Mouse (Mus musculus): ENCODE results near the gene Cyp2d22.

Gene Cyp2d22

GRCm38 (mm10) chr15:82353745-82354113, 26.3 kb downstream of the Cyp2d22 start:
- CTCF ChIA-PET = interaction anchor here (0.6 to 2.4 kb wide), 18 partner anchors 8 to 682 kb away, joined by 3 to 16 read pairs (median 4); partner anchors contain the start of genes Naga (in 2 of the 4), Pheta2 (in 2 of the 4), Smdt1 (in 2 of the 4) and Tcf20 (in 1 of the 4)
- POLR2A ChIA-PET = interaction anchor here in 3 of 4 experiments (0.5 to 3.9 kb wide), 32 partner anchors 8 to 796 kb away, joined by 3 to 43 read pairs (median 4); partner anchors contain the start of genes Naga (in 2 of the 3), Pheta2 (in 2 of the 3), Poldip3 (in 2 of the 3) and Smdt1 (in 2 of the 3)

- ChIA-PET POLR2A (interaction anchor here in 3 of 4 experiments (0.6 to 3.9 kb wide), 28 partner anchors 7 to 797 kb away, joined by 3 to 43 read pairs (median 4); partner anchors contain the start of genes Naga (in 2 of the 3), Pheta2 (in 2 of the 3), Poldip3 (in 2 of the 3) and Smdt1 (in 2 of the 3)), CTCF (interaction anchor here in 3 of 4 experiments (0.6 to 2.4 kb wide), 16 partner anchors 8 to 682 kb away, joined by 3 to 16 read pairs (median 4); partner anchors contain the start of genes Naga (in 2 of the 3), Pheta2 (in 2 of the 3), Smdt1 (in 2 of the 3) and Wbp2nl (in 1 of the 3))
Measured at GRCm38 (mm10) chr15:82353078-82353744, 26.8 kb downstream of the Cyp2d22 start.

- ChIA-PET POLR2A (interaction anchor here (0.6 to 6.4 kb wide), 6 partner anchors 11 to 700 kb away, joined by 3 to 34 read pairs (median 4); partner anchors contain the start of genes Naga (in 2 of the 4), Pheta2 (in 2 of the 4), Smdt1 (in 2 of the 4) and Wbp2nl (in 1 of the 4)), CTCF (no interaction called here)
Measured at GRCm38 (mm10) chr15:82351480-82351879, 28.6 kb downstream of the Cyp2d22 start.

- CTCF ChIA-PET = no interaction called here
- POLR2A ChIA-PET = interaction anchor here in 3 of 4 experiments (0.5 to 6.4 kb wide), 10 partner anchors 8 to 229 kb away, joined by 3 to 34 read pairs (median 3); partner anchors contain the start of genes Naga (in 2 of the 3), Pheta2 (in 2 of the 3) and Smdt1 (in 2 of the 3)
Measured at GRCm38 (mm10) chr15:82350349-82350748, 29.7 kb downstream of the Cyp2d22 start.

GRCm38 (mm10) chr15:82348999-82349341, 31.1 kb downstream of the Cyp2d22 start:
- ChIA-PET CTCF (no interaction called here), POLR2A (interaction anchor here in 3 of 4 experiments (0.6 to 6.4 kb wide), 5 partner anchors 10 to 480 kb away, joined by 3 to 34 read pairs (median 9); partner anchors contain the start of genes Naga (in 3 of the 3), Pheta2 (in 3 of the 3) and Smdt1 (in 3 of the 3))

GRCm38 (mm10) chr15:82348258-82348998, 31.6 kb downstream of the Cyp2d22 start:
- ChIA-PET POLR2A (interaction anchor here in 2 of 4 experiments (0.5 to 6.4 kb wide), 4 partner anchors 9 to 10 kb away, joined by 3 to 34 read pairs (median 8); partner anchors contain the start of genes Naga (in 2 of the 2), Pheta2 (in 2 of the 2) and Smdt1 (in 2 of the 2)), CTCF (interaction anchor here in 1 of 4 experiments (0.6 kb wide), 1 partner anchor 75 kb away, joined by 3 read pairs; no protein-coding TSS in a partner anchor)

- POLR2A ChIA-PET = interaction anchor here in 3 of 4 experiments (0.5 to 6.4 kb wide), 10 partner anchors 7 to 696 kb away, joined by 3 to 34 read pairs (median 6); partner anchors contain the start of genes Naga (in 2 of the 3), Pheta2 (in 2 of the 3), Smdt1 (in 2 of the 3) and Ndufa6 (in 1 of the 3)
- CTCF ChIA-PET = interaction anchor here in 1 of 4 experiments (0.6 kb wide), 1 partner anchor 74 kb away, joined by 3 read pairs; no protein-coding TSS in a partner anchor
Measured at GRCm38 (mm10) chr15:82347852-82348251, 32.2 kb downstream of the Cyp2d22 start.

GRCm38 (mm10) chr15:82347303-82347676, 32.8 kb downstream of the Cyp2d22 start:
- ChIA-PET POLR2A (interaction anchor here in 3 of 4 experiments (0.6 to 6.4 kb wide), 20 partner anchors 7 to 802 kb away, joined by 3 to 34 read pairs (median 6); partner anchors contain the start of genes Naga (in 2 of the 3), Ndufa6 (in 2 of the 3), Pheta2 (in 2 of the 3) and Smdt1 (in 2 of the 3)), CTCF (interaction anchor here in 1 of 4 experiments (0.7 to 1.3 kb wide), 2 partner anchors 54 to 76 kb away, joined by 4 read pairs; no protein-coding TSS in a partner anchor)

- ChIA-PET POLR2A (interaction anchor here in 3 of 4 experiments (0.6 to 6.4 kb wide), 34 partner anchors 7 to 803 kb away, joined by 3 to 34 read pairs (median 5); partner anchors contain the start of genes Ndufa6 (in 3 of the 3), Srebf2 (in 3 of the 3), Naga (in 2 of the 3) and Pheta2 (in 2 of the 3)), CTCF (interaction anchor here in 2 of 4 experiments (0.7 to 2.3 kb wide), 6 partner anchors 8 to 739 kb away, joined by 3 to 16 read pairs (median 4); partner anchors contain the start of gene Ndufa6 (in 1 of the 2))
Measured at GRCm38 (mm10) chr15:82346580-82347302, 33.3 kb downstream of the Cyp2d22 start.

- ChIA-PET CTCF (interaction anchor here in 3 of 4 experiments (0.5 to 2.3 kb wide), 7 partner anchors 9 to 740 kb away, joined by 3 to 16 read pairs (median 4); partner anchors contain the start of gene Ndufa6 (in 1 of the 3)), POLR2A (interaction anchor here (0.5 to 6.4 kb wide), 35 partner anchors 8 to 906 kb away, joined by 3 to 34 read pairs (median 5); partner anchors contain the start of genes Ndufa6 (in 3 of the 4), Srebf2 (in 3 of the 4), Poldip3 (in 2 of the 4) and Wbp2nl (in 2 of the 4))
Measured at GRCm38 (mm10) chr15:82345820-82346470, 34.1 kb downstream of the Cyp2d22 start.

- CTCF ChIA-PET = interaction anchor here in 1 of 4 experiments (2.0 to 2.3 kb wide), 2 partner anchors 10 to 741 kb away, joined by 5 to 16 read pairs; partner anchors contain the start of gene Ndufa6
- POLR2A ChIA-PET = interaction anchor here in 3 of 4 experiments (0.6 to 5.1 kb wide), 12 partner anchors 9 to 98 kb away, joined by 3 to 34 read pairs (median 10); partner anchors contain the start of genes Ndufa6 (in 2 of the 3), Sept3 (in 1 of the 3) and Wbp2nl (in 1 of the 3)
Measured at GRCm38 (mm10) chr15:82344971-82345370, 35.1 kb downstream of the Cyp2d22 start.

GRCm38 (mm10) chr15:82343368-82344287, 36.4 kb downstream of the Cyp2d22 start:
- ChIA-PET CTCF (interaction anchor here in 1 of 4 experiments (0.5 kb wide), 1 partner anchor 743 kb away, joined by 19 read pairs; no protein-coding TSS in a partner anchor), POLR2A (interaction anchor here in 3 of 4 experiments (0.7 to 5.1 kb wide), 9 partner anchors 10 to 278 kb away, joined by 3 to 34 read pairs (median 3); partner anchors contain the start of genes Ndufa6 (in 3 of the 3) and Wbp2nl (in 1 of the 3))

GRCm38 (mm10) chr15:82342543-82342935, 37.5 kb downstream of the Cyp2d22 start:
- POLR2A ChIA-PET = interaction anchor here in 3 of 4 experiments (0.6 to 5.1 kb wide), 5 partner anchors 11 to 372 kb away, joined by 3 to 34 read pairs (median 3); partner anchors contain the start of genes Ndufa6 (in 3 of the 3) and Wbp2nl (in 1 of the 3)
- CTCF ChIA-PET = interaction anchor here in 1 of 4 experiments (0.5 kb wide), 1 partner anchor 744 kb away, joined by 19 read pairs; no protein-coding TSS in a partner anchor

GRCm38 (mm10) chr15:82341675-82342542, 38.2 kb downstream of the Cyp2d22 start:
- ChIA-PET CTCF (no interaction called here), POLR2A (interaction anchor here in 2 of 4 experiments (1.1 to 5.0 kb wide), 2 partner anchors 12 to 43 kb away, joined by 3 to 34 read pairs; partner anchors contain the start of genes Ndufa6 (in 1 of the 2) and Wbp2nl (in 1 of the 2))
